Mouse (Mus musculus) CD8-positive naive resting alpha-beta T cell, adult 57 days (primary cell): Measurements from ENCODE around the gene Frg2f1. TPM values are rescaled to one million over a fixed set of nuclear protein-coding genes. Genes with fewer than 3 reads are reported as not detected.

Experiments used
- total RNA-seq: library from RNA; stranded (reverse); gene quantifications from one replicate; pipeline ENCODE4 v1.2.4, GENCODE M21; 2023

Gene Frg2f1
- total RNA-seq, result 8.1 TPM

DNA sequence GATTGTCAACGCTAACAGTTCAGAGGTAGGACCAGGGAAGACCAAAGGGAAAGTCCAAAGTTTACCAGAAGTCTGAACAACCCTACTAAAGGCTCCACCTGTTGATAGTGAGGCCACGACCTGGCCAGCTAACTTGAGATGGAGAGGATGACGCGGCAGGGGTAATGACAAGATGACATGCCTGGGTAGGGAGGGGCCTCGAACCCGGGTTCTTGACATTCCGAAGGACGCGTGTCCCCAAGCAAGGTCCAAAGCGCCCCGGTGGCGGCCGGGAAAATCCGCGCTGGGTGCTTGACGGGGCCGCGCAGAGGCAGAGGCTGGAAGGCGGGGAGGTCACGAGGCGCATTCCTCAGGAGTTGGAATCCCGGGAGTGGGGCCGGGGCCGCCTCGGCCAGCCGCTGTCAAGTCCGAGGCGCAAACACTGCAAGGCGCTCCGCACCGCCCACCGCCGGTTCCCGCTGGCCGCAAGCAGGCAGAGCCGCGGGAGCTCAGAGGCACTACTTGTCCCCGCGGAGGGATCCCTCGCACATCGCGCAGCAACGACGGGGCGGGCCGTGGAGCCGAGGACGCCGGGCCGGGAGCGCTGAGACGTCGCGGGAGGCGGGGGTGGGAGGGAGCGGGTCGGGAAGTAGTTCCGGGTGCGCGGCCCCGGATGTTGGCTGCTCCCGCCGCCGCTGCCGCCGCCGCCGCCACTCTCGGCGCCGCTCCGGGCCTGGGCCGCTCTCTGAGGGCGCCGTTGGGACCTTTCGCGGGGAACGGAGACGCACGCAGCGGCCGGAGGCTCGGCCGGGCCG lies at the start of gene Frg2f1:
Frg2f1 (minus strand) TSS at position 499 of the 794 bp plus-strand sequence.

DNA sequence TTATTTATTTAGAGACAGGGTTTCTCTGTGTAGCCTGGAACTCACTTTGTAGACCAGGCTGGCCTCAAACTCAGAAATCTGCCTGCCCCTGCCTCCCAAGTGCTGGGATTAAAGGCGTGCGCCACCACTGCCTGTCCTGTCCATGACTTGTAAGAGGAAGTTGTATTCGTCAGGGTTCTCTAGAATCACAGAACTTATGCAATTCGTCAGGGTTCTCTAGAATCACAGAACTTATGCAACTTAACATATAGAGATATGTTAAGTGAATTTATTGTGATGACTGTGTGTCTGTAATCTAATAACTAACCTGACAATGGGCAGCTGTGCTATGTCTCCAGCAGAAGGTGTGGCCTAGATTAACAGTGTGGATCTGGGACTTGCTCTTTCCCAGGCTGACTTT lies 2.7 kb downstream of the Frg2f1 start, which contains the start of gene Foxj3:
Foxj3 (plus strand) TSS at position 390 of the 400 bp plus-strand sequence.

DNA sequence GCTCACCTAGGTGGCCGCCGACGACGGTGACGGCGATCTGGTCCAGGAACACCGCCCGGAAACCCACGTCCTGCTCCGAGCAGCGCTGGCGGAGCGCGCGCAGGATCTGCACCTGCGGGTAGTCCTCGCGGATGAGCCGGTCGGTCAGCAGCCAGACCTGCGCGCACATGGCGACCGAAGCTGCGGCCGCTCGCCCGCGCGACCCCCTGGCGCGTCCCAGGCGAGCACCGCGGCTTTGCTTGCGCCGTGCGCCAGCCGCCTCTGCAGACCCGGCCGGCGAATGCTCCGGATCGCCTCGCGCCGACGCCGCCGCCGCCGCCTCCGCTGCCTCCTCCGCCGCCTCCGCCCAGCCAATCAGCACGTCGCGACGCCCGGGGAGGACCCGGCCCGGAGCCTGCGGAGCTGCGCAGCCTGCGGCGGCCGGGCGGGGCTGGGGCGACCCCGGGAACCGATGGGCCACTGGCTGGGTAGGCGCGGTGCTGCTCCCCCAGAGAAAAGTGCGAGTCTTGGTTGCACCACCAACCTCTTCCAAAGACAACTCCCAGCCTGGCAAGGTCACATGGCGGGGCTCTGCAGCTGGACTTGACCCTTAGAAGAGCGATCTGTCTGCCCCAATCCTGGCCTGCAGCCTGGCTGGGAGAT lies 46.9 kb downstream of the Frg2f1 start, which contains the start of gene Rimkla:
Rimkla (minus strand) TSS at position 338 of the 642 bp plus-strand sequence.

Other genes with a start within 250 kb of the Frg2f1 start
- gene Ybx1, start 244.9 kb downstream of the Frg2f1 start, total RNA-seq, result 331 TPM
- 27.8 TPM for gene Ppih, start 219.0 kb downstream of the Frg2f1 start, total RNA-seq
- 6.2 TPM for gene Ccdc30, start 124.0 kb downstream of the Frg2f1 start, total RNA-seq
- 10.3 TPM for gene Ppcs, start 117.1 kb downstream of the Frg2f1 start, total RNA-seq
- gene Zmynd12, start 116.7 kb downstream of the Frg2f1 start, total RNA-seq, result not detected
- 0.70 TPM for gene Rimkla, start 46.9 kb downstream of the Frg2f1 start, total RNA-seq
- 75.0 TPM for gene Foxj3, start 2.5 kb downstream of the Frg2f1 start, total RNA-seq
- gene Guca2a, start 98.2 kb upstream of the Frg2f1 start, total RNA-seq, result 2.6 TPM
- gene Guca2b, start 119.4 kb upstream of the Frg2f1 start, total RNA-seq, result not detected
- 9.7 TPM for gene Hivep3, start 194.3 kb upstream of the Frg2f1 start, total RNA-seq